Mouse (Mus musculus) kidney, embryonic 16.5 days (tissue): Measurements from ENCODE around the gene Mff. TPM values are rescaled to one million over a fixed set of nuclear protein-coding genes. Genes with fewer than 3 reads are reported as not detected.
A peak's percentile ranks its signal among the peaks of the same experiment; 100 is the strongest.

Experiments
- ATAC-seq: fragments of 200-750 bp; cut with Nextera tagmentation; 2 replicates; pipeline ENCODE4 v1.8.0; 2017; ENCODE audit warnings: moderate TSS enrichment; ENCODE audit not compliant: low FRiP score, low TSS enrichment
- H3K27ac ChIP-seq: fragments of 300-500 bp; sonication (generic); 2 replicates; pipeline ENCODE4 v1.5.1; 2014; ENCODE audit warnings: low read length
- H3K27me3 ChIP-seq: fragments of 300-500 bp; sonication (generic); 2 replicates; pipeline ENCODE4 v1.6.1; 2014; ENCODE audit warnings: low read length, control low read depth, mixed read lengths; ENCODE audit not compliant: insufficient read depth
- H3K36me3 ChIP-seq: fragments of 300-500 bp; sonication (generic); 2 replicates; pipeline ENCODE4 v1.6.1; 2014; ENCODE audit warnings: low read length, control low read depth, mixed read lengths; ENCODE audit not compliant: insufficient read depth
- H3K4me1 ChIP-seq: fragments of 300-500 bp; sonication (generic); 2 replicates; pipeline ENCODE4 v1.6.1; 2014; ENCODE audit warnings: low read length, control low read depth, mixed read lengths; ENCODE audit not compliant: insufficient read depth
- H3K4me2 ChIP-seq: fragments of 300-500 bp; sonication (generic); replicated peaks from 2 replicates; pipeline ENCODE4 v1.6.1; 2014; ENCODE audit warnings: low read depth, low read length
- H3K4me3 ChIP-seq: fragments of 300-500 bp; sonication (generic); 2 replicates; pipeline ENCODE4 v1.5.1; 2014; ENCODE audit warnings: mild to moderate bottlenecking, low read length
- H3K9ac ChIP-seq: fragments of 300-500 bp; sonication (generic); replicated peaks from 2 replicates; pipeline ENCODE4 v1.6.1; 2014; ENCODE audit warnings: low read length
- H3K9me3 ChIP-seq: fragments of 300-500 bp; sonication (generic); 2 replicates; pipeline ENCODE4 v1.6.1; 2016; ENCODE audit warnings: low read length, control low read depth
- WGBS: fragments of 180-500 bp; shearing (Covaris S2); extraction: QIAGEN DNeasy Blood & Tissue Kit; methylation state at CpG from one replicate; pipeline ENCODE4 v1.1.7; 2014; 5-methylcytosine and 5-hydroxymethylcytosine counted together
- polyA plus RNA-seq: library from polyadenylated mRNA; unstranded; fragments of >200 nt; fragmentation: Nextera tagmentation; extraction: Ambion mirVana; gene quantifications from 2 replicates; pipeline ENCODE4 v1.2.1, GENCODE M21; 2015

The Mff gene
- polyA plus RNA-seq, 1 experiment from 2014 or later = 253 TPM

DNA sequence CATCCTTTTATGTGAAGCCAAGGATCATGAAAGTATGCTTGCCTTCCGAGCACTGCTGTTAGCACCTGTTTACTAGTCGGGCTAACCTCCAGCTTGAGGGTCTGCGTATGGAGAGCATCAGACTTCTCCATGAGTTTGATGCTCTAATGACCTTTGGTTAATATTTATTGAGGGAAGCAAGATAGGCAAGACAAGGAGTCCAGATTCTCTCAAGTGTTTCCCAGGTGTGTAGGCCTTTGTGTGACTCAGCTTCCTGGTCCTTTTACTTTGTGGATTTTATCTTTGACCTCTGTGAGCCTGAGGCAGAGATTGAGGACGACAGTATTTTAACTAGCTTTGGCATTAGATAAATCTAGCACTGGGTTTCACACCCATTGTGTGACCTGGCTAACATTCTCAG lies 42.0 kb downstream of the Mff start:
- Histone ChIP-seq H3K4me1 (peaks cover 4% of the 10 kb centered on the region; the same call in 1 of the 2 replicates), H3K9me3 (peaks cover 6% of the 10 kb centered on the region), H3K9ac (no peak overlapping the region), H3K27ac (peak overlapping the region; percentile 7; the same call in 1 of the 2 replicates), H3K27me3 (no peaks in the 10 kb centered on the region), H3K36me3 (peaks cover 8% of the 10 kb centered on the region), H3K4me2 (no peak overlapping the region), H3K4me3 (no peak overlapping the region)
- no peak for ATAC-seq
- 46% methylated on average over 4 of the region's 4 CpGs for WGBS

DNA sequence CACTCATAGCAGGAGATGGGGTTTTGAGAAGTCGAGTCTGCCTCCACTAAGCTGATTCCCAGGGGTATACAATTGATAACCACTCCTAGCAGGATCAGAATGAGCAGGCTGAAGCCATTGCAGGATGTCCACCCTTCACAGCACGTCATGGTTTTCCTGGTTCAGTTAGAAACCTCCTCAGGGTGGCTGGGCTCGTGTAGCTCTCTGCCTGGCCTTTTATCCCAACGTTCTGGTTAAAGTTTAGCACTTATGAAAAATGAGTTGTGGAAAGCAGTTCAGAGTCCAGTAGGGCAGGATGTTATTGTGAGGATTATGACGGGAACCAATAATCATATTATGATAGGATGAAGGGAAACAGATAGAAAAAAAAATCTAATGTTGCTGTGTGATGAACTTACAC lies 43.6 kb downstream of the Mff start, which contains the start of gene Tm4sf20:
TSS of gene Tm4sf20 (minus strand) at position 193 of the 400 bp plus-strand sequence.
- H3K4me2 ChIP-seq = no peak within 1 kb of the TSS
- no peak within 1 kb of the TSS for H3K4me3 ChIP-seq
- H3K27me3 ChIP-seq = no peaks in the 10 kb centered on the region
- no peaks in the 10 kb centered on the region for H3K36me3 ChIP-seq
- 62% methylated on average over 5 of the region's 5 CpGs for WGBS
- H3K4me1 ChIP-seq = peaks cover 4% of the 10 kb centered on the region; the same call in 1 of the 2 replicates
- H3K9me3 ChIP-seq = no peaks in the 10 kb centered on the region
- no peak for ATAC-seq
- H3K9ac ChIP-seq = no peak within 1 kb of the TSS
- H3K27ac ChIP-seq = no peak within 1 kb of the TSS

DNA sequence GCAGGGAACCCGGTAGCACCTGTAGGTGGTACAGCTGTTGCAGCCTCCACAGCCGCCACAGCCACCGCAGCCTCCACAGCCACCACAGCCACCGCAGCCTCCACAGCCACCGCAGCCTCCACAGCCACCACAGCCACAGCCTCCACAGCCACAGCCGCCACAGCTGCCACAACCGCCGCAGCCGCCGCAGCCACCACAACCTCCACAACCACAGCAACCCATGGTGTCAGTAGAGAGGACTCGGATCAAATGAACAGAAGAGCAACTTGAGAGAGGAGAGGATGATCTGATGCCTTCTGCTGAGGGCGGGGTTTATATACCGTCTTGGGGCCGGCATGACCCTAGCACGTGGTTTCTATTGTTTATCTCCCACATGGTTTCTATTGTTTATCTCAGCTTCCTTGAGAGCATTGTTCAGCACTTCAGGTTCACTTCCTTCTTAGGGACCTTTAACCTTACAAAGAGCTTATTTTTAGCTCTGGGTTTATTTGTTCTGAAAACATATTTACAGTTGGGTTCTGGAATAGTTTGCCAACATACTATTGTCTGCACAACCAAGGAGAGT lies 46.4 kb downstream of the Mff start, which contains the start of gene Gm47791:
TSS of gene Gm47791 (minus strand) at position 222 of the 565 bp plus-strand sequence.
- H3K27ac ChIP-seq = no peak within 1 kb of the TSS
- no peak within 1 kb of the TSS for H3K4me2 ChIP-seq
- H3K9ac ChIP-seq = no peak within 1 kb of the TSS
- H3K36me3 ChIP-seq = no peaks in the 10 kb centered on the region
- ATAC-seq = no peak
- 0 out of 2 replicates have a peak, but pooled peaks cover 3% of the 10 kb centered on the region for H3K9me3 ChIP-seq
- 81% methylated on average over 10 of the region's 15 CpGs for WGBS
- H3K4me3 ChIP-seq = no peak within 1 kb of the TSS
- H3K4me1 ChIP-seq = no peaks in the 10 kb centered on the region
- H3K27me3 ChIP-seq = no peaks in the 10 kb centered on the region

DNA sequence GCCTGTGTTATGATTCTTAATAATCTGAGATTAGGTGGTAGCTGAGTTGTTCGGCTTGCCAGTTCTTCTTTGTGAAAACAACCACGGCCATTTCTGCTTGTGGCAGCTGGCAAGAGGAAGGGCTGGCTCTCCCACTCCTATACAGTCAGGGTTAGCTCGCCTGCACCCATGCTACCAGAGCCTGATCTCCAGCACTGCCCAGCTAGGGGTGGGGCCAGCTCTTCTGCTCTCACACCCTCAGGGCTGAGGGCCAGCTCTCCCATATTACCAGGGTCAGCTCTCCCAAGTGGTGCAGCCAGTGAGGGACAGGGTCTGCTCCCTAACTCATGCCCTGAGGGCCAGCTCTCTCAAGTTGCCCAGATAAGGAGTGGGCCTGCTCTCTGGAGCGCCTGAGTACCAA lies 47.7 kb downstream of the Mff start:
- WGBS = 77% methylated on average over 4 of the region's 4 CpGs
- no peak overlapping the region for H3K27ac ChIP-seq
- no peak overlapping the region for H3K9ac ChIP-seq
- H3K4me1 ChIP-seq = no peaks in the 10 kb centered on the region
- no peaks in the 10 kb centered on the region for H3K27me3 ChIP-seq
- 0 out of 2 replicates have a peak, but pooled peaks cover 3% of the 10 kb centered on the region for H3K9me3 ChIP-seq
- H3K36me3 ChIP-seq = no peaks in the 10 kb centered on the region
- 0 out of 2 replicates have a peak, but pooled peaks have one; percentile 54 for ATAC-seq
- no peak overlapping the region for H3K4me2 ChIP-seq
- H3K4me3 ChIP-seq = no peak overlapping the region

DNA sequence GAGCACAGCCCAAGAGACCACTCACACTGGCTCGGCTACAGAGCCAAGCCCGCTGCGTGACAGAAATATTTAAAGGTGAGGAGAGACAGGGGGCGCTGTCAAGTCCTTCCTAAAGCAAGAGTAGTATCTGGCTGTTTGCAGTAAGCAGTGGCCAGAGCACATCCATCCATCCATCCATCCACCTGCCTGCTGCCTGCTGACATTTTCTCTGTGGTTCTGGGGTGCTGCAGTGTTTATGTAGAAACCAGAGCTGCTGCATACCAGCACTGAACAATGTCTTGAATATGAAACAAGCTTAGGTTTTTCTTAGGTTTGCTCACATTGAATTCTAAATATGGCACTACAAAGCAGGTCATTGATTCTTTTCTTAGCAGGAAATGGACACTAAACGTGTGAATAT lies 48.5 kb downstream of the Mff start:
- 74% methylated on average over 5 of the region's 5 CpGs for WGBS
- no peak overlapping the region for H3K4me2 ChIP-seq
- no peak overlapping the region for H3K4me3 ChIP-seq
- H3K9ac ChIP-seq = no peak overlapping the region
- H3K36me3 ChIP-seq = no peaks in the 10 kb centered on the region
- H3K27ac ChIP-seq = no peak overlapping the region
- H3K4me1 ChIP-seq = no peaks in the 10 kb centered on the region
- H3K27me3 ChIP-seq = no peaks in the 10 kb centered on the region
- 0 out of 2 replicates have a peak, but pooled peaks cover 3% of the 10 kb centered on the region for H3K9me3 ChIP-seq
- ATAC-seq = no peak

DNA sequence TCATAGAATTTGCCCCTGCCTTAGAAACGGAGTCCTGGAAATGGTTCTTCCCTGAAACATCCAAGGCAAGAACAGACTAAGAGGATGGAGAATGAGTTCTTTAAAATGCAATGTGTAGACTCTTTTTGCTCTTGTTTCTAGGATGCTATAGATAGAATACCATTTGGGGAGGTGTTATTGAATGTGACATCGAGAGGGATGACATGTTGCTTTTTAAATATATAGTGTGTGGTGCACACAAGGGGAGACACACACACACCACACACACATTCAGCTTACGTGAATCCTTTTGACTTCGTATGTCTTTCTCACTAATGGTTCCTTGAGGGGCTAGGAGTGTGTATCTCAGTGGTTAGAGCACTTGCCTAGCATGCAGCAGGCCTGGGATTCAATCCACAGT lies 50.6 kb downstream of the Mff start:
- Histone ChIP-seq H3K9ac (no peak overlapping the region), H3K27me3 (no peaks in the 10 kb centered on the region), H3K9me3 (0 out of 2 replicates have a peak, but pooled peaks cover 3% of the 10 kb centered on the region), H3K4me2 (no peak overlapping the region), H3K4me1 (no peaks in the 10 kb centered on the region), H3K27ac (no peak overlapping the region), H3K36me3 (no peaks in the 10 kb centered on the region), H3K4me3 (no peak overlapping the region)
- ATAC-seq = no peak
- WGBS = 88% methylated on average over 4 of the region's 4 CpGs

DNA sequence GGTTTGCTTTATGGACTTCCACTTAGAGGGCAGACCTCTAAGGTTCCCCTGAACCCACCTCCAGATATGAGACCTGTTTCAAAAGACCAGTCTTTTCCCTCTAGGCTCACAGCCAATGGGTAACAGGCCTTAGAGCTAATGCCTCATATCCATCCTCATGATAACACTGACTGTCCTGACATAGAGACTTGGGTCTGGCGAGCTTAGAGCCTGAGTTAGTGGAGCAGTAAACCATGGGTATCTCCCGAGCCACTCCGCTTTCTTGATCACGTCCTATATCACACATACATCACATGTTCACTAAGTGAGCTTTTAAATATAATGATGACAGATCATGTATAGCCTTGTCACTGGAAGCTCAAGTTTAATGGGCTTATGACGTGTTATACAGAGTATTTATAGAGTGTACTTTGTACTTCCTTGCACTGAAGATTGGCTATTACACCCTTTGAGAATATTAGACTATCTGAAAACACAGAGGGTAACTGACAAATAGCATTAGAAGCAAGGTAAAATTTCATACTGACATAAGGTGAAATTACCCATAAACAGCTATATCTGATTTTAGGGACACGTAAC lies 54.8 kb downstream of the Mff start:
- Histone ChIP-seq H3K4me1 (no peaks in the 10 kb centered on the region), H3K36me3 (no peaks in the 10 kb centered on the region), H3K4me2 (no peak overlapping the region), H3K4me3 (no peak overlapping the region), H3K27ac (no peak overlapping the region), H3K27me3 (no peaks in the 10 kb centered on the region), H3K9me3 (0 out of 2 replicates have a peak, but pooled peaks cover 2% of the 10 kb centered on the region), H3K9ac (no peak overlapping the region)
- 84% methylated on average over 6 of the region's 6 CpGs for WGBS
- ATAC-seq = no peak

DNA sequence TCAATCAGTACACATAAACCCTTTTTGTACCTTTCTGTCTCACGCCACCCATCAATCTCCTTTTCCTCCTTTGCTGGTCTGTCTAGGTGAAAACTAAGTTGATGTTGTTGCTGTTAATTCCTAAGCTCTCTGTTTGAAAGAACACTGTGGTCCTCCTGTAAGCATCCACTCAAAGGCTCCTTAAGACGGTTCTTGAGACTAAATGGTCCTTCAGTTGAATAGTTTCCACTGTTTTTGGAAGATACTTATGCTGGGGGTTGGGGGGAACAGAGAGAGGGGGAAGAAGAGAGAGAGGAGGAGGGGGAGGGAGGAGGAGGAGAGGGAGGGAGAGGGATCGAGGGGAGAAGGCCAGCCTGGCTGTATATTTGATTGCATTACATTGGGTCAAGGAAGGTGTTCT lies 58.9 kb downstream of the Mff start:
- H3K9ac ChIP-seq = no peak overlapping the region
- H3K4me1 ChIP-seq = peaks cover 3% of the 10 kb centered on the region; the same call in 1 of the 2 replicates
- H3K4me2 ChIP-seq = no peak overlapping the region
- no peak overlapping the region for H3K4me3 ChIP-seq
- 74% methylated on average over 3 of the region's 3 CpGs for WGBS
- no peaks in the 10 kb centered on the region for H3K9me3 ChIP-seq
- H3K27ac ChIP-seq = no peak overlapping the region
- ATAC-seq = no peak
- no peaks in the 10 kb centered on the region for H3K27me3 ChIP-seq
- H3K36me3 ChIP-seq = no peaks in the 10 kb centered on the region

DNA sequence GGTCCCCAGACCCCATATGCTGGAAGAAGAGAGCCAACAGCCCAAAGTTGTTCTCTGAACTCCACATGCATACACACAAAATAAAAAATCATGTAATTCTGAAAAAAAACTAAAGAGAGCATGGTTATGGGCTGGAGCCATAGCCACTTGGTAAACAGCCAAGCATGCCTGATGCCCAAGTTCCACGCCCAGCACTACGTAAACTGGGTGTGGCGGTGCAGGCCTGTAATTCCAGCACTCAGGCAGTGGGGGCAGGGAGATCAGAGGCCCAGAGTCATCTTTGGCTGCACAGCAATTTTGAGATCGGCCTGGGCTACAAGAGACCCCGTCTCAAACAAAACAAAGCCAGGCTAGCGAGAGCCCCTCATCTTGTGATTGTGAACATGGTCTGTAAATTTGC lies 60.9 kb downstream of the Mff start:
- no peak for ATAC-seq

DNA sequence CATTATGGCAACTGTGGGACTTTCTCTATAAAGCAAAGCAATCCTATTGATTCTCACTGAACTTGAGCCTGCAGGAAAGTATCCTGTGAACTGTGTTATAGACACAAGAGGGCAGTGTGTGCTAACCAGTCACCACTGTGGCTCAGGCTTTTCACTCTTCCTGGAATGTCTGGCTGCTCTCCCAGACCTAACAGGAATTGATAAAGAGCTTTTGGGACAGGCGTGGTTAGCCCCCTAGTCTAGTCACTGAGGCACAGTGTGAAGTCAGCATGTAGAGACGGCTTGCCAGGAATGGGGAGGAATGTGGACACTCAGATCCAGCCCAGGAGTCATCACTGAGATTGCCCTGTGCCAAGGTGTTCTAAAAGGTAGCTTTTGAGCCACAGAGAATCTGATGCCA lies 62.7 kb downstream of the Mff start:
- peaks cover 3% of the 10 kb centered on the region; the same call in 1 of the 2 replicates for H3K4me1 ChIP-seq
- no peak overlapping the region for H3K4me3 ChIP-seq
- no peaks in the 10 kb centered on the region for H3K27me3 ChIP-seq
- no peak overlapping the region for H3K27ac ChIP-seq
- no peaks in the 10 kb centered on the region for H3K36me3 ChIP-seq
- no peak overlapping the region for H3K9ac ChIP-seq
- peak; percentile 93 for ATAC-seq
- no peaks in the 10 kb centered on the region; the same call in 1 of the 2 replicates for H3K9me3 ChIP-seq
- WGBS = 13% methylated on average over 2 of the region's 2 CpGs
- H3K4me2 ChIP-seq = no peak overlapping the region

More for the DNA sequence above, 60.9 kb downstream of the Mff start:
- Histone ChIP-seq H3K9ac (no peak overlapping the region), H3K4me1 (peaks cover 3% of the 10 kb centered on the region; the same call in 1 of the 2 replicates), H3K9me3 (no peaks in the 10 kb centered on the region; the same call in 1 of the 2 replicates), H3K27me3 (no peaks in the 10 kb centered on the region), H3K4me3 (no peak overlapping the region), H3K36me3 (no peaks in the 10 kb centered on the region), H3K27ac (no peak overlapping the region), H3K4me2 (no peak overlapping the region)
- 62% methylated on average over 6 of the region's 6 CpGs for WGBS
